ENCODE assay signal across 25 mouse cellular contexts in genomic region chr11:19714888-19715595, GRCm38 (mm10).
DNase-seq lines count a peak whose midpoint lies in the region; ATAC-seq lines count a peak whose summit lies in the region.
"Had no signal": no experiment of that assay in that cellular context is flagged by ENCODE, and none has a peak within 500 bp of the region (broad histone marks: within the 10 kb centered on the region; RNA-seq: fewer than 3 reads in every experiment).

No protein-coding gene starts in this region.

- no peaks in the 10 kb centered on the region for H3K27me3 ChIP-seq in kidney, embryonic 14.5 days (ENCODE audit: control insufficient read depth, insufficient read depth, low read length)
- H3K27me3 ChIP-seq in liver, embryonic 13.5 days = no peaks in the 10 kb centered on the region
- H3K27me3 ChIP-seq: CH12.LX; embryonic facial prominence, embryonic 13.5 days; forebrain, embryonic 13.5 days; lung, embryonic 15.5 days; megakaryocyte, embryonic 14.5 days; midbrain, embryonic 15.5 days; neural tube, embryonic 12.5 days had no signal

- no peak overlapping the region for H3K4me2 ChIP-seq in kidney, embryonic 14.5 days (replicated peaks; ENCODE audit: low read depth, low read length)
- no peak overlapping the region for H3K4me2 ChIP-seq in liver, embryonic 13.5 days
- H3K4me2 ChIP-seq: lung, embryonic 15.5 days; midbrain, embryonic 15.5 days; neural tube, embryonic 12.5 days had no signal

- no peak overlapping the region for H3K27ac ChIP-seq in kidney, embryonic 14.5 days (ENCODE audit: low read depth, low read length)
- peak overlapping the region; percentile 50 for H3K27ac ChIP-seq in liver, embryonic 13.5 days
- H3K27ac ChIP-seq: embryonic facial prominence, embryonic 13.5 days; forebrain, embryonic 13.5 days; hindbrain, postnatal 0 days; limb, embryonic 13.5 days; lung, embryonic 15.5 days; midbrain, embryonic 15.5 days; neural tube, embryonic 12.5 days had no signal

- H3K4me3 ChIP-seq in kidney, embryonic 14.5 days (ENCODE audit: low read length) = no peak overlapping the region
- H3K4me3 ChIP-seq in liver, embryonic 13.5 days (replicated peaks) = no peak overlapping the region
- H3K4me3 ChIP-seq: embryonic facial prominence, embryonic 13.5 days; forebrain, embryonic 13.5 days; limb, embryonic 13.5 days; lung, embryonic 15.5 days; megakaryocyte, embryonic 14.5 days; midbrain, embryonic 15.5 days; neural tube, embryonic 12.5 days had no signal

- H3K36me3 ChIP-seq in kidney, embryonic 14.5 days (ENCODE audit: control insufficient read depth, insufficient read depth, low read length) = no peaks in the 10 kb centered on the region
- no peaks in the 10 kb centered on the region for H3K36me3 ChIP-seq in liver, embryonic 13.5 days
- H3K36me3 ChIP-seq: embryonic facial prominence, embryonic 13.5 days; G1E; limb, embryonic 13.5 days; lung, embryonic 15.5 days; midbrain, embryonic 15.5 days; neural tube, embryonic 12.5 days had no signal

- 18% methylated on average over 8 of the region's 8 CpGs for WGBS in kidney, embryonic 14.5 days
- 33% methylated on average over 8 of the region's 8 CpGs for WGBS in liver, embryonic 13.5 days (ENCODE audit: insufficient replicate concordance)

- peak; percentile 46; the same call in 1 of the 2 replicates for ATAC-seq in kidney, embryonic 14.5 days (ENCODE audit: low FRiP score, low TSS enrichment)
- peak; percentile 71 for ATAC-seq in liver, embryonic 13.5 days (ENCODE audit: low read depth)
- ATAC-seq: forebrain, embryonic 13.5 days; hindbrain, postnatal 0 days; intestine, embryonic 16.5 days; midbrain, embryonic 15.5 days had no signal

- DNase-seq in kidney, adult 8-10 months = no peak
- DNase-seq in embryo, embryonic 9.5 days (ENCODE audit: extremely low spot score) = peak; percentile 22
- DNase-seq in liver, embryonic 13.5 days = no peak
- DNase-seq in adrenal gland, postnatal 36 days = no peak
- no peak for DNase-seq in ovary, postnatal 10 days (ENCODE audit: low spot score)
- no peak for DNase-seq in T-cell, adult 2 months (ENCODE audit: low spot score)
- DNase-seq: adrenal gland, postnatal 10 days; B cell, adult 2 months; cerebellum, adult 8-10 months; kidney, postnatal 25 days; lung, postnatal 36 days; retina, postnatal 1 day; right cerebral cortex, postnatal 25 days had no signal

- H3K9me3 ChIP-seq in kidney, embryonic 14.5 days (ENCODE audit: control insufficient read depth, low read length) = 0 out of 2 replicates have a peak, but pooled peaks cover 4% of the 10 kb centered on the region
- H3K9me3 ChIP-seq in liver, embryonic 13.5 days (replicated peaks) = no peaks in the 10 kb centered on the region
- H3K9me3 ChIP-seq: forebrain, embryonic 13.5 days; G1E; lung, embryonic 15.5 days; megakaryocyte, embryonic 14.5 days; neural tube, embryonic 12.5 days had no signal

- 0 out of 2 replicates have a peak, but pooled peaks cover 5% of the 10 kb centered on the region for H3K4me1 ChIP-seq in kidney, embryonic 14.5 days (ENCODE audit: control insufficient read depth, insufficient read depth, low read length)
- no peaks in the 10 kb centered on the region for H3K4me1 ChIP-seq in liver, embryonic 13.5 days (replicated peaks)
- H3K4me1 ChIP-seq: limb, embryonic 13.5 days; megakaryocyte, embryonic 14.5 days; neural tube, embryonic 12.5 days had no signal

- no peak overlapping the region for H3K9ac ChIP-seq in kidney, embryonic 14.5 days (ENCODE audit: low read depth, low read length)
- H3K9ac ChIP-seq in liver, embryonic 13.5 days = no peak overlapping the region
- H3K9ac ChIP-seq: embryonic facial prominence, embryonic 13.5 days; forebrain, embryonic 13.5 days; limb, embryonic 13.5 days; lung, embryonic 15.5 days; midbrain, embryonic 15.5 days; neural tube, embryonic 12.5 days had no signal
